Mouse (Mus musculus) kidney, postnatal 10 days (tissue): ENCODE data around the gene Snrpa.
"Not testable (repeated sequence)": the region's sequence is repeated elsewhere in the genome, so short reads cannot be mapped to it uniquely, and the experiment has no call there.

ENCODE experiments used
- DNase-seq: peaks from one replicate; pipeline ENCODE4 v3.0.0; 2021; ENCODE audit warnings: mixed read lengths

Snrpa gene

GRCm38 (mm10) chr7:27195681-27196611 is at the start of gene Snrpa, which contains the start of gene BC024978:
TSS of gene Snrpa (minus strand) at chr7:27196271.
TSS of gene BC024978 (plus strand) at chr7:27195781.
- peak; percentile 97 for DNase-seq

- not testable (repeated sequence) for DNase-seq
These were observed 48.0 kb upstream of the Snrpa start for GRCm38 (mm10) chr7:27244088-27244487.

GRCm38 (mm10) chr7:27243211-27243610 is 47.1 kb upstream of the Snrpa start:
- no peak for DNase-seq

- DNase-seq: no peak
These were observed 42.5 kb upstream of the Snrpa start for GRCm38 (mm10) chr7:27238568-27238967.

- DNase-seq: no peak
These were observed 41.5 kb upstream of the Snrpa start for GRCm38 (mm10) chr7:27237527-27237926.

GRCm38 (mm10) chr7:27235726-27236125 is 39.7 kb upstream of the Snrpa start:
- DNase-seq: no peak

GRCm38 (mm10) chr7:27233300-27233699 is 37.2 kb upstream of the Snrpa start:
- DNase-seq: no peak

GRCm38 (mm10) chr7:27232781-27233281 is 36.8 kb upstream of the Snrpa start, which contains the start of gene Coq8b:
TSS of gene Coq8b (plus strand) at chr7:27233023.
- DNase-seq: peak; percentile 96

GRCm38 (mm10) chr7:27231693-27232331 is 35.7 kb upstream of the Snrpa start:
- DNase-seq: no peak

GRCm38 (mm10) chr7:27230781-27231180 is 34.7 kb upstream of the Snrpa start:
- no peak for DNase-seq

- DNase-seq: no peak
These were observed 32.8 kb upstream of the Snrpa start for GRCm38 (mm10) chr7:27228865-27229264.

GRCm38 (mm10) chr7:27228281-27228821 is 32.3 kb upstream of the Snrpa start, which contains the start of gene Itpkc:
TSS of gene Itpkc (minus strand) at chr7:27228661.
- peak; percentile 95 for DNase-seq

- no peak for DNase-seq
These were observed 31.6 kb upstream of the Snrpa start for GRCm38 (mm10) chr7:27227676-27228075.

GRCm38 (mm10) chr7:27227276-27227675 is 31.2 kb upstream of the Snrpa start:
- no peak for DNase-seq

- peak; percentile 19 for DNase-seq
These were observed 29.0 kb upstream of the Snrpa start for GRCm38 (mm10) chr7:27224877-27225575.

- DNase-seq: no peak
These were observed 26.5 kb upstream of the Snrpa start for GRCm38 (mm10) chr7:27222538-27222937.

- no peak for DNase-seq
These were observed 25.9 kb upstream of the Snrpa start for GRCm38 (mm10) chr7:27221939-27222338.

- no peak for DNase-seq
These were observed 23.9 kb upstream of the Snrpa start for GRCm38 (mm10) chr7:27219937-27220336.

- no peak for DNase-seq
These were observed 22.5 kb upstream of the Snrpa start for GRCm38 (mm10) chr7:27218586-27218985.

GRCm38 (mm10) chr7:27212626-27213025 is 16.6 kb upstream of the Snrpa start:
- DNase-seq: no peak

- no peak for DNase-seq
These were observed 7.8 kb upstream of the Snrpa start for GRCm38 (mm10) chr7:27203730-27204449.

GRCm38 (mm10) chr7:27198779-27199178 is 2.7 kb upstream of the Snrpa start:
- no peak for DNase-seq
